Mouse (Mus musculus) 3T3-L1 (cell line): ENCODE measurements around the gene Snip1.
A peak's percentile ranks its signal among the peaks of the same experiment; 100 is the strongest.

Experiments used
- DNase-seq: peaks from one replicate; pipeline ENCODE4 v3.0.0-alpha.2; 2015; ENCODE audit warnings: low read depth, low spot score

Gene Snip1

DNA sequence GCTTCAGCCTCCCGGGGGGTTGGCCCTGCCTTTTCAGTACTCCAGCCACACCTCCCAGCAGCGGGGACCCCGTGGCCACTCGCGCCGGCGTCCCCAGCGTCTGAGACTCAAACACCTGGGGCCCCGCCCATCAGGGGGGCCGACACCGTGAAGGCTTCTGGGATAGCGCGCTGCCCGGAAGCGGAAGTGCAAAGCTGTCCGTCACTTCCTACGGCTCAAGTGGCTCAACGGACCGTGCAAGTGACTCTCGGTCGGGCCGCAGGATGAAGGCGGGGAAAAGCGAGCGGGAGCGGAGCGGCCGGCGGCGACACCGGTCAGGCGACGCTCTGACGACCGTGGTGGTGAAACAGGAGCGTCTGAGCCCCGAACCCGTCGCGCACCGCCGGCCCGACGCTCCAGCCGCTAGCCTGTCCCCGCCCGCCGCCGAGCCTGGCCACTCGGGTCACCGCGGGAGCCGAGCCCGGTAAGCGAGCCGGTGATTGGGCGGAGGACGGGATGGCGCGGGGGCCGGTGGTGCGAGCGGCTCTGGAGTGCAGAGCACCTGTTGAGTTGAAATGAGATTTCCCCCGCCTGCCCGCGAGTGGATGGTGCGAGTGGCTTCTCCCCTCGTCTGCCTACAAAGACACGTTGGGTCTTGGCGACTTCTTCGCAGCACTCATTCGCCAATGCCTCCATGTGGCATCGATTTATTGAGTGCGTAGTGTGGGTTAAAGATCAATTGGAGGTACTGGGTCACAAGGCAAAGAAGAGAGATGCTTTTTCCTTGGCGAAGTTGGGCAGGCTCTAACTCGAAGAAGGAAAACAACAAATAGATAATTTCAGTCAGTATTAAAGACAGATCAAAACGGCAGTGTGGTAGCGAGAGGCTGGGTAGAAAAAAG is at the start of gene Snip1:
Gene Snip1, plus strand, starts transcription at position 183 of the 881 bp plus-strand sequence.
- peak; percentile 93 for DNase-seq

DNA sequence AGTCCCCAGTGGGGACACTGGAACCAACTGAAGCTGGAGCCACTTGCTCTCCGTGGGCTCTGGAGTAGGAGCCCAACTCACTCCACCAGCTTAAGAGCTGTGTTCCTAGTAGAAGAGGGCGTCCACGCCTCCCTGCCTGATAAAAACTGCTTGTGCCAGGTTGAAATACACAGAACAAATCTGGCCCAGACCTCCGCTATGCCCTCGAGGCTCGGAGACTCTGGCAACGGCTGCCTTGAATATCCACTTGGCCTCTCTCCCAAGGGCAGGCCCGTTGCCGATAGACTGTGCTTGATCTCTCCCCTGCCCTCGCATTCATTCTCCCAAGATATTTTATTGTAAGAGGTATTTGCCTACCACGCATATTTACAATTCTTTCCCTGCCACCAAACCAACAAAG is 49.0 kb upstream of the Snip1 start:
- DNase-seq, result no peak

DNA sequence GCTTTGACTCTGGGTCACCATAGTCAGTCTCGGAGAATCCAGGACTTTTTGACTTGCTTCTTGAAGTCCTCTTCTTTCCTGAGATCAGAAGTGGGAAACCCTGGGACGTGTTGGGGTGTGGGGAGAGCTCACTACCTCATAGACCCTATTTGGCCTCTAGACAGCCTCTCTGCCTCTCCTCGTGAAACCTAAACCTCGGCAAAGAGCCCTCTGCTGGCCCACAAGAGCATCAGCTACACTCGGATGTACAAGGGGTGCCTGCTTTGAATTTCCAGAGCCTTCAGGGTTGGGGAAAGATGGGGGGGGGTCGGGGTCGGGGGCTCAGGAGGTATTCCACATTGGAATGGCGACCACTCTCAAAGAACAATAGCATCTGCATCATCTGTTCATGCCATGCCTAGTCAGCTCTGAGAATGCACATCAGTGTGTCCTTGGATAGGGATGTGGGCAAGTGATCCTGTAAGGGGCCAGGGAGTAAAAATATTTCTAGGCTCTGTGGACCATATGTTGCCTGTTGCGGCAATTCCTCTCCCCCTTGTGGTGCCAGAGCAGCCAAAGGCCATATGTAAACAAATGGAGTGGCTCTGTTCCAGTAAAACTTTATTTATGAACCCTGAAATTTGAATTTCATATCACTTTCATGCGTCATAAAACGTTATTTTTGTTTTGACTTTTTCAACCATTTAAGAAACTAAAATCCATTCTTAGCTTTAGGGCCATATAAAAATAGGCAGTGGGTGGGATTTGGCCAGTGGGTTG is 45.5 kb upstream of the Snip1 start:
- DNase-seq, result peak; percentile 17

DNA sequence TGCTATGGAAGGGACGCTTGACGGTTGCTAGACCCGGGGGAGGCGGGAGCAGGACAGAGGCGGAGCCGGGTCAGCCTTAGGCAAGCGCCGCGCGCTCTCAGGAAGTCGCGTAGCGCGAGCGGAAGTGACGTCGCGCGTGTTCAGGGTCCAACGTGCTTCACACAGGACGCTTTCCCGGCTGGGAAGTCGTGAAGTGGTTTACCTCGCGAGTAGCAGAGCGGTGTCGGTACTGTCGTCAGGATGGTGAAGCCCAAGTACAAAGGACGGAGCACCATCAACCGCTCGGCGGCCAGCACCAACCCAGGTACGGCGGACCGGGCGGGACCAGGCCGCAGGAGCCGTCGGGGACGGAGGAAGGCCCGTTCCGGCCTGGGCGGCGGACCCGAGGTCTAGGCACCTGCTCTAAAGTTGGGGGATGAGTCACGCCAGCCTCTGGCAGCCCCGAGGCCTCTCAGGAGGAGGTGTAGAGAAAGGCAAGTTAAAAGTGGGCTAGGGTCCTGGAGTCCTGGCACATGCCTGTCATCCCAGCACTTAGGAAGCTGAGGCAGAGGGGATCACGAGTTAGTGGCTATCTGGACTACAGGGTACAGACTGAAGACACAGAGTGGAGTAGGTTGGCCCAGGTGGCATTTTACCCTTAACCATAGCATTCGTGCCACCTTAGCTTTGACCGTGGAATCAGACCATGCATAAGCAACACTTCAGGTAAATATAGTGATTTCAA is 36.4 kb upstream of the Snip1 start:
- peak; percentile 95 for DNase-seq

DNA sequence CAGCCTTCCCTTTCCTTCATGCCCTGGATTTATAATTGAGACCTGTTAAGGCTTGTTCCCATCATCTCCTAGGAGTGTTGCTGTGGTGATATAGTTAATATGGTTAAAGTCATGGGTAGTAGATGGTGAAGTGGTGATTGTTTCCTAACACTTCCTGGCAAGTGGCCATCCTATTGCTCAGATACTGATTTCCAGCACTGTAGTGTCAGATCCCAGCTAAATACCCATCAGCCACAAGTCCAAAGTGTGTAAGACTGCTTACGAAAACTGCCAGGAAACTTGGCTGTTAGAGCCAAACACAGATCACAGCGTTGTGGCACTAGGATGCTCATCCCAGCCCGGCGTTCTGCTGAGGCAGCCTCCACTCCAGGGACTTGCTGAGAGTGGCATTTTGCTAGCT is 32.1 kb upstream of the Snip1 start:
- DNase-seq, result no peak

DNA sequence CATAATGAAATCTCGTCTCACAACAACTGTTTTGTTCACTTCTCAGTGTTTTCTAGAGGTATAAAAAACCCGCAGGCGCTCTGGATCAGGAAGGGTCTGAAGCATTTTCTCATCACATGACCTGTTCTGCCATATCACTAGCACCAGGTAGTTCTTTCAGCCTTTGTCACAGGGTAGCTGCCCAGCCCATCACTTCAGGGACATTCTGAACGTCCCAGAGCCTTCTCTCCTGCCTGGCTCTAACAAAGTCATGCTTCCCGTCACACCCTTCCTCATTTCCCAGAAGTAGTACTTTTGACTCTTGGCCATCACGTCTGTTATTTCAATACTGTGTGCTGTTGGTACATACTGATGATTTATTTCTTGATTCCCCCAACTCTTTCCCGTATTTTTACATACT is 22.0 kb upstream of the Snip1 start:
- no peak for DNase-seq

DNA sequence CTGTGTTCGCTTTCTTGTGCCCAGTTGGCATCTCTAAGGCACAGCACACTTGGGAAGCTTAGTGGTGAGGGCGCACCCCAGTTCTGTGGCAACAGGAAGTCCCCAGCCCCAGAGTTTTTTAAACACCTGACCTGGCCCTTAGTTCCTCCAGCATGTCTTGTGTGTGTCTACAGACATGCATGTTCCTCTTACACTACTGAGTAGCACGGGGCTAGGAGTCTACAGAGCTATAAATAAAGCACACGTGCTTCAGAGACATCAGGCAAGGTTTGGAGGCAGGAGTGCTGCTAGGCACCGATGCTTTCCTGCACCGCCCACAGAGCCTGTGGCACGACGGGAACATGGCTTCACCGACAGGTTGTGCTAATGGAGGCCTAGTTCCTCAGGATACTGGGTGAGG is 11.1 kb upstream of the Snip1 start:
- no peak for DNase-seq

DNA sequence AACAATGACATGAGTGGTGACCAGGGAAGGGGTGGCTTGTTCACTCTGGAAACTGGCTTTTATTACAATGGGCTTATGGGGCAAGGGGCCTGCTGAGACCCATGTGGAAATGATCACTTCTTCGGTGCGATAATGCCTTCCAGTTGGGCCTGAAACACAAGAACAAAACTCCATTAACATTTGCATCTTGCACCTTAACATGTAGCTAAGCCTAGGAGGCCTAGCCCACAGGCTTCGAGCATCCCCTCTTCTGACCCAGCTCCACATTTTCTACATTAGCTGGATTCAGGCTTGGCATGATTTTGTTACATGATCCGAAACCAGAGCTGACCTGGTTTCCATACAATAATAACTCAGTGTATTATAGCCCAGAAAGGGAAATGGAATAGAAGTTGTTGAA is 10.0 kb upstream of the Snip1 start:
- no peak for DNase-seq

DNA sequence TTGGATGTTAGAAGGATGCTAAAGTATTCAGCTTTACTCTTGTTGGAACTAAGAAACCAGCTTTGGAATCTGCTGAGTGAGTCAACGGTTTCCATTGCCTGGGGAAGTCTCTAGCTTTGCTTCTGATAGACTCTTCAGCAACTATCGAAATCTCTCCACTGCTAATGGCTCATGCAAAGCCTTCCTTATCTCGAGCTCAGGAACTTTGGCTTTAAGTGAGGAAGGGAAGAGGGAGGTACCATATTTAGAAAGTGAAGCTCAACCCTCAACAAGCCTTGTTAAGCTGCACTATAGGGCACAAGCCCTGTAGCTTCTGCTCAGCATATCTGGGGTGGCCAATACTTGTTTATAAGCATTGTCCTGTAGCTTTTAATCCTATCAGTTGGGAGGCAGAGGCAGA is 9.2 kb upstream of the Snip1 start:
- DNase-seq, result no peak

DNA sequence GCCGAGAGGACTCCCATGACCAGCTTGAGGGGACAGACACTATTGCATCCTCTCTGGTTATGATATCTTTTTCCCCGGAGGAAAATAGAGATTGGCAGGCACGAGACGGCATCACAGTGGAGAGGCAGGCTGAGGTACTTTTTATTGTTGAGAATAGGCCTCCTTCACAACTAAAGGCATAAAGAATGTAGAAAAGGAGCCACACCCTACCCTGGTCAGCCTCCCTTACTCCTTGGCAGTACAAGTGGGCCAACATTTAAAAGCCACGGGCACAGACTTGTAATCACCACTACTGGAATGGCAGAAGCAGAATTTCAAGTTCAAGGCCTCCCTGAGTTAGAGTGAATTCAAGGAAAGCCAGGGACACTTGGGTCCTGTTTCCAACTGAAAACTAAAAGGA is 8.4 kb upstream of the Snip1 start:
- DNase-seq, result no peak

DNA sequence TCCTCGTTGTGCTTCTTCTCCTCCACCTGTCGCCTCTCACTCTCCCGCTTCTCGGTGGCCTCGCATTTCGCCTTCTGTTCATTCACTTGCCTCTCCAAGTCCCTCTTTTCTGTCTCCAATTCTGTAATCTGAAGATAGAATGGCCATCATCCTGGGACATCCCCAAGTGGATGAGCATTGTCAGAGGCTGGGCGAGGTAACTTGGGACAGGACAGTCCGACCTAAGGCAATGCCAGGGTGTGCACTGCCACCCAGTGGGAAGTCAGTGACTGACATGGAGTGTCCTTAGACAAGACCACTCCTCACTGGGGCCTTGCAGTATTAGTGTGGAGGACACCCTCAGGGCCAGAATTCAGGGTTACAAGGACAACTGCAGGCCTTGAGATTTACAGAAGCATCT is 7.4 kb upstream of the Snip1 start:
- peak; percentile 66 for DNase-seq

DNA sequence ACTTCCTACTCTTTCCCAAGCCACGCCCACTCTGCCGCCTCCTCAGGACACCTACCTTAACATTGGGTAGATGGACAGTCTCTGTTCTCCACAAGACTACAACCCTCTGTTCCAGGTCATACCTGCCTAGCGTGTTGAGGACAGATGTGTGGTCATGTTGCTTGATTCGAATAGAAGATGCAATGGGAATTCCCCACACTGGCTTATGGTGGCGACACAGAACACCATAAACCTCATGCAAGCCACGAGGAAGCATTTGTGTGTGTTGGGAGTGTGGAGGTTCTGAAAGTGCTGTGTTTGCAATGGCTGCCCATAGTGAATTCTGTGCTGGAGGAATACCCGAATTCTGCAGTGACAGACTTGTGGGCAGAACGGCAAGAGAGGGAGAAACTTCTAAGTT is 2.6 kb upstream of the Snip1 start:
- DNase-seq, result no peak

DNA sequence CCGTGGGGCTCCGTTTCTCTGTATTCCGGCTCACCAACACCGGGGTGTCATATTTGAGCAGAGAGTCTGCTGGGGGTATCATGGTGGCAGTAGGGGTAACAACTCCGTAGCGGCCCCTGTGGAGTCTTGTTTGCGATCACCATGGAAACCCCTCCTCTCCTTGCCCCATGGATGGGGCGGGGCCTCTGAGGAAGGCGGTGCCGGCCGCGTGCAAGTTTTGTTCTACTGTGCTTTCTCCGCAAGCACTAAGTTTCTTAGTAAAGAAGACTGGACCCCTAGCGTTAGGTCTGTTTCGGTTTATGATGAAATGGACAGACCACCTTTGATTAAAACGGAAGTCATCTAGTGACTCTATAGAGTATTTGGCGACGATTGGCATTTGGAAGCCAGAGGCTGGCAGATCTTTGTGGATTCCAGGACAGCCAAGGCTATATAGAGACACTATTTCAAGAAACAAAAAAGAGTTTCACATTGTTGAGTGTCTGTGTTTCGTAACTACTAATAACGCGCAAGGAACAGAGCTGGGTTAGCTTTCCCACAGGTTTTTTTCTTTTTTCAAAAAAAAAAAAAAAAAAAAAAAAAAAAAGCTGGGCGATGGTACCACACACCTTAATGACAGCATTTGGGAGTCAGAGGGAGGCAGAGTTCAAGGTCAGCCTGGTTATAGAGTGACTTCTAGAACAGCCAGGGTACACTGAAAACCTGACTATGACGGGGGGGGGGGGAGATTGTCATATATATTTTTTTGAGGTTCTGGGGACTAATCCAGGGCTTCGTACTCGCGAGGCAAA is 760 bp upstream of the Snip1 start, which contains the start of gene Dnali1:
Gene Dnali1, minus strand, starts transcription at position 187 of the 791 bp plus-strand sequence.
- peak; percentile 32 for DNase-seq

DNA sequence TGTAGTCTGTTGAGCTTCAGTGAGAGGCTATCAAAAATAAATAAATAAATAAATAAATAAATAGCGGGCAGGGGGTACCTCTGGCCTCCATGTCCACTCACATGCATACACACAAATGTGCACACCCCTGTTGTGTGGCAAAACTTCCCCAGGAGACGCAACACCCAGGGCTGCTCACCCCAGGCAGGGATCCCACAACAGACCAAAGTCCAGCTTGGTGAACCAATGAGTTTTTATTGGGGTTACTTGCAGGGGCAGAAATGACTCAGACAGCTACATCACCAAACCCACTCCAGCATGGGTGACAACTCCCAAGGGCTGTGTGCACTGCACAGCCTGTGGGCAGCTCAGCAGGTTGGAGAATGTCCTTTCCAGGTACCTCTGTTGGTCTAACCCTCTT is 11.2 kb downstream of the Snip1 start:
- no peak for DNase-seq

DNA sequence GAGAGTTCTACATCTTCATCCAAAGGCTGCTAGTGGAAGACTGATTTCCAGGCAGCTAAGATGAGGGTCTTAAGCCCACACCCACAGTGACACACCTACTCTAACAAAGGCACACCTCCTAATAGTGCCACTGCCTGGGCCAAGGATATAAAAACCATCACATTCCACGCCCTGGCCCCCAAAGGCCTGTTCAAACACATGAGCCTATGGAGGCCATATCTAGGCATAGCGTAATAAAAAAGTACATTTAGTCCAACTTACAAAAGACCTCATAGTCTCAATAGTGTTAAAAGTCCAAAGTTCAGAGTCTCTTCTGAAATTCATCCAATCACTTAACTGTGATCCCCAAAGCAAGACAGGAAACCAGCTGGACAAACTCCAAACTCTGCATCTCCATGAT is 12.2 kb downstream of the Snip1 start:
- no peak for DNase-seq

DNA sequence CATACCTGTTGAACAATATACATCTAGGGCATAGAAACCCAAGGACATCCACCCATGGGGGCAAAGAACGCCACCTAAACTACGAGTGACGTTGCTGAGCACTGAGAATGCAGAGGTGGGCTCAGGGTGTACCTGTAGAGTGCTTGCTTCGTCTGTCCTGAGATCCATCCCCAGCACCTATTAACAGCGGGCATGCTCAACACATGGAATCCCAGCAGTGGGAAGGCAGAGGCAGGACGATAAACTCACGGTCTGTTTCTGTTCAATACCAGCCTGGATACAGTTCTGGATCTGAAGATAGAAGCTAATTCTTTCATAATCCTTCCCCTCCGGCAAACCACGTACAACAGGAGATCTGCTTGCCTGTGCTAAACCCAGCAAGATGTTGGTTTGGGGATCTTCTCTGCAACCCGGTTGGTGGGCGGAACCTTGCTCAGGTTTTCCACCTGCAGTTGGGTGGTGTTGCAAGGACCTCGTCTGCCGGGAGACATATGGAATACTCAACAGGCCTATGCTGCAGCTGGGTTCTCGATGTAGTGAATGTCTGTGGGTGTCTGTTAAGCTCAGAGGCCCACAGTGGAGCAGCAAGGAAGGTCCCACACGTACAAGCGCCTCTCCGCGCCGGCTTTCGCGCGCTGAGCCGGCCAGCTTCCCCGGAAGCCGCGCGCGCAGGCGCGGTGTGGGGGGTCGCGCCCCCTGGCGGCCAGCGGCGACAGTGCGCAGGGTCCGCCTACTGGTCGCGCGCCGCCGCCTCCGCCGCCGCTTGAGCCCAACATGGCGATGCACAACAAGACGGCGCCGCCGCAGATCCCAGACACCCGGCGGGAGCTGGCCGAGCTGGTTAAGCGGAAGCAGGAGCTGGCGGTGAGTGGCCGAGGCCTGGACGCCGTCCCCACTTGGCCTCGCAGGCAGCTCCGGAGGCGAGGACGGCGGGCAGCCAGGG is 18.2 kb downstream of the Snip1 start, which contains the start of gene Meaf6:
Gene Meaf6, plus strand, starts transcription at position 732 of the 943 bp plus-strand sequence.
- peak; percentile 69 for DNase-seq

DNA sequence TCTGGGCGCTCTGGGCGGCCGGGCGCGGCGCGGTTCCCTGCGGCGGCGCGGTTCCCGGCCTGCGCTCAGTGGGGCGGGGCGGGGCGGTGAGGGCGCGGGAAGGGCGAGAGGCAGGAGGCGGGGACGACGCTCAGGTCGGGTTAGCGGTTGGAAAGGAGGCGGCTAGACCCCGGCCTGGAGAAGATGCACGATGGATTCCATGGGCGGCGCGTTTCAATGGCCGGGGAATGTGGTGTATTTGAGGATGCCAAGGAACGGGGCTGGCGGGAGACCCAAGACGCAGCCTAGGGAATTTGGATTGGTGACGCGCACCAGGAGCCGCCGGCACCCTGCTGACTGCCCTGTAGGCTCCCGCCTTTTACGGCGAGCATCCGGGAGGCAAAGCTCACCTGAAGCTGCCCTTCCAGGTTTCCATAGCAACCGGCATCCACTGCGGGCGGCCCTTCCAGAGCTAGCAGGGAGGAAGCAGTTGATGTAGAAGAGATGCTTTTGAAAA is 18.9 kb downstream of the Snip1 start:
- peak; percentile 63 for DNase-seq

DNA sequence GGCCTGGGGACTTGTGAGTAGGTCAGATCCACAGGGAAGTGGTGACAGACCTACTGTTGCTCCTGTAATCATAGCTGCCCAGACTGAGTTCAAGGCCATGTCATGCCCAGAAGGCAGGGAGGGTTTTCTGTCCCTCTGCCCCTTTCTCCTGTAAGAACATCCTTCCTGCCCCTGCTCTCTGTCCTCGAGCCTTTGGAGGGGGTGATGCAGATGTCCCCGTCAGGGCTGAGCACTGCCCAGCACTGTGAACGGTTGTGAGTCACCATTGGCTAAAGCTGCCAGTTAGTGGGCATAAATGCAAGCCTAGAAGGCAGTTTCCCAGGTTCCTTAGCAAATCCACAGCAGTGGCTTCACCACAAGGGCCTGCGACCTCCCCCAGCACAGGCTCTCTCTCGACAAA is 26.6 kb downstream of the Snip1 start:
- no peak for DNase-seq

DNA sequence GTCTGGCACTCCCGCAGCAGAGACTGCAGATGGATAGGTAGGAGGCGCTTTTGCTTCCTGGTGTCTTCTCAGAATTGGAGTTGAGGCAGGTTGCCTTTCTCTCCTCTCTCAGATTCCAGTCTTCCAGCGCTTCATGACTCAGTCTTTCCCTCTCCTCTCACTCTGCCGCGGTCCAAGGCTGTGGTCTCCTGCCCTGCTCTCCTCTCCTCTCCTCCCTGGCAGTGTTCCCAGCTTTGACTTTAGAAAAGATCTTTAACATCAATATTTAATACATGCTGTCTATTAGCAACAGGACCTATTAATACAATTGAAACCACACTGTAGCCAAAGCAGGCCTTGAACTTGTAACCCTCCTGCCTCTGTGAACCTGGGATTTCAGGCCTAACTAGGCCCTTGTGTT is 29.6 kb downstream of the Snip1 start:
- peak; percentile 66 for DNase-seq

DNA sequence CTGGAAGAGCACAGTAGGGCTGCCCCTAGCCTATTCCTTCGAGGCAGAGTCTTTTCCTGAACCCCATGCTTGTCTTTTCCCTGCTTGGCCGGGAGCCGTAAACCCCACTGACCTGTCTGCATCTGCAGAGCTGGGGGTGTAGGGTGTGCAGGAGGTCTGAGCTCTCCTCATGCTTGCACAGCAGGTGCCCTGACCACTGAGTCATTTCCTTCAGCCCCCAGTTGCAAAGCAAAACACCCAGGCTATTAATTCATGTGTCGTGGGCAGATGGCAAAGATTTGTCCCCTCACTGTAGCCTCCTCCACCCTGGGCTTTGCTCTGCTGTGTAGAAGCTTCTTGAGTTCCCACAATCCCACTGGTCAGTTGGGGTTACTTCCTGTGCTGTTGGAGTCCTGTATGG is 30.9 kb downstream of the Snip1 start:
- no peak for DNase-seq
